Mouse (Mus musculus) MEL (cell line): Measurements from ENCODE around the gene Akr1b8. TPM values are rescaled to one million over a fixed set of nuclear protein-coding genes. Genes with fewer than 3 reads are reported as not detected.

Experiments used
- DNase-seq: peaks from one replicate; pipeline ENCODE4 v3.0.0; 2011; ENCODE audit warnings: low read depth, low spot score
- H3K27ac ChIP-seq: 2 replicates; pipeline ENCODE4 v1.5.1; 2012; ENCODE audit warnings: low read depth, mild to moderate bottlenecking, control low read depth, low read length, moderate library complexity; ENCODE audit not compliant: control insufficient read depth
- H3K27me3 ChIP-seq, 2 experiments: fragments of 150-350 bp in 1 of 2; sonication (generic) in 1 of 2; 2 replicates each; pipeline ENCODE4 v1.6.1; 2012; ENCODE audit warnings: low read length in 2 of 2, mild to moderate bottlenecking in 2 of 2, improper control_type of control experiment in 1 of 2, moderate library complexity in 1 of 2; ENCODE audit not compliant: insufficient read depth in 2 of 2, control insufficient read depth in 1 of 2
- H3K36me3 ChIP-seq, 2 experiments: 2 replicates each; pipeline ENCODE4 v1.6.1; 2012 to 2014; ENCODE audit warnings: low read length in 2 of 2, improper control_type of control experiment in 1 of 2, inconsistent platforms in 1 of 2, mild to moderate bottlenecking in 1 of 2; ENCODE audit not compliant: insufficient read depth in 2 of 2, control insufficient read depth in 1 of 2
- H3K4me1 ChIP-seq, 2 experiments: fragments of 150-350 bp in 1 of 2; sonication (generic) in 1 of 2; 2 replicates each; pipeline ENCODE4 v1.6.1; 2012; ENCODE audit warnings: low read length in 2 of 2, improper control_type of control experiment in 1 of 2, mild to moderate bottlenecking in 1 of 2; ENCODE audit not compliant: insufficient read depth in 2 of 2, control insufficient read depth in 1 of 2
- H3K4me3 ChIP-seq, 2 experiments: fragments of 150-350 bp in 1 of 2; sonication (generic) in 1 of 2; 2 replicates each; pipeline ENCODE4 v1.5.1; 2012; ENCODE audit warnings: low read depth in 2 of 2, low read length in 2 of 2, mild to moderate bottlenecking in 2 of 2, moderate library complexity in 2 of 2, control low read depth in 1 of 2, improper control_type of control experiment in 1 of 2; ENCODE audit not compliant: control insufficient read depth in 1 of 2, insufficient read depth in 1 of 2
- H3K79me2 ChIP-seq: 2 replicates; pipeline ENCODE4 v1.6.1; 2012; ENCODE audit warnings: mild to moderate bottlenecking, low read length, moderate library complexity; ENCODE audit not compliant: control insufficient read depth, poor library complexity, insufficient read depth
- H3K9ac ChIP-seq: 2 replicates; pipeline ENCODE4 v1.6.1; 2012; ENCODE audit warnings: low read depth, mild to moderate bottlenecking, control low read depth, low read length, moderate library complexity; ENCODE audit not compliant: control insufficient read depth, poor library complexity, severe bottlenecking
- H3K9me3 ChIP-seq: fragments of 150-350 bp; sonication (generic); replicated peaks from 2 replicates; pipeline ENCODE4 v1.6.1; 2012; ENCODE audit warnings: mild to moderate bottlenecking, low read length, improper control_type of control experiment, moderate library complexity; ENCODE audit not compliant: insufficient read depth
- BHLHE40 ChIP-seq: IDR thresholded peaks from 2 replicates; pipeline ENCODE4 v1.6.1; 2012; ENCODE audit warnings: low read depth, mild to moderate bottlenecking, inconsistent platforms, low read length, improper control_type of control experiment, borderline replicate concordance
- CHD1 ChIP-seq: IDR thresholded peaks from 2 replicates; pipeline ENCODE4 v1.6.1; 2012; ENCODE audit warnings: low read depth, mild to moderate bottlenecking, inconsistent platforms, low read length, improper control_type of control experiment
- CTCF ChIP-seq, 3 experiments: IDR thresholded peaks in 2 of 3; conservative IDR thresholded peaks in 1 of 3; 2 replicates each; pipeline ENCODE4 v1.5.1; 2011 to 2012; ENCODE audit warnings: low read length in 3 of 3, low read depth in 2 of 3, mild to moderate bottlenecking in 2 of 3, improper control_type of control experiment in 1 of 3, inconsistent platforms in 1 of 3, mixed read lengths in 1 of 3, moderate library complexity in 1 of 3; ENCODE audit not compliant: control insufficient read depth in 1 of 3, insufficient read depth in 1 of 3, poor library complexity in 1 of 3, severe bottlenecking in 1 of 3
- EP300 ChIP-seq, 2 experiments: IDR thresholded peaks; 2 replicates each; pipeline ENCODE4 v1.6.1; 2011; ENCODE audit warnings: improper control_type of control experiment in 2 of 2, low read length in 2 of 2, low read depth in 1 of 2, mild to moderate bottlenecking in 1 of 2
- JUND ChIP-seq: IDR thresholded peaks from 2 replicates; pipeline ENCODE4 v1.6.1; 2011; ENCODE audit warnings: low read depth, mild to moderate bottlenecking, improper control_type of control experiment, low read length
- MAX ChIP-seq: IDR thresholded peaks from 2 replicates; pipeline ENCODE4 v1.6.1; 2011; ENCODE audit warnings: low read length, improper control_type of control experiment
- MYB ChIP-seq: IDR thresholded peaks from 2 replicates; pipeline ENCODE4 v1.6.1; 2011; ENCODE audit warnings: mild to moderate bottlenecking, low read depth, low read length, improper control_type of control experiment
- NRF1 ChIP-seq: IDR thresholded peaks from 2 replicates; pipeline ENCODE4 v1.6.1; 2014; ENCODE audit warnings: low read depth, mild to moderate bottlenecking, inconsistent platforms, low read length, improper control_type of control experiment, moderate library complexity; ENCODE audit not compliant: poor library complexity, insufficient read depth, severe bottlenecking
- POLR2AphosphoS2 ChIP-seq: IDR thresholded peaks from 2 replicates; pipeline ENCODE4 v1.6.1; 2011; ENCODE audit warnings: low read length, improper control_type of control experiment
- RCOR1 ChIP-seq: IDR thresholded peaks from 2 replicates; pipeline ENCODE4 v1.6.1; 2012; ENCODE audit warnings: low read depth, mild to moderate bottlenecking, inconsistent platforms, low read length, improper control_type of control experiment
- SIN3A ChIP-seq: IDR thresholded peaks from 2 replicates; pipeline ENCODE4 v1.6.1; 2012; ENCODE audit warnings: low read length, improper control_type of control experiment, inconsistent platforms
- SMC3 ChIP-seq: IDR thresholded peaks from 2 replicates; pipeline ENCODE4 v1.6.1; 2011; ENCODE audit warnings: low read depth, low read length, improper control_type of control experiment
- TCF12 ChIP-seq: IDR thresholded peaks from 2 replicates; pipeline ENCODE4 v1.6.1; 2014; ENCODE audit warnings: low read depth, mild to moderate bottlenecking, inconsistent platforms, low read length, improper control_type of control experiment, moderate library complexity
- USF2 ChIP-seq, 2 experiments: IDR thresholded peaks; 2 replicates each; pipeline ENCODE4 v1.6.1; 2011 to 2012; ENCODE audit warnings: improper control_type of control experiment in 2 of 2, low read length in 2 of 2, borderline replicate concordance in 1 of 2, inconsistent platforms in 1 of 2, low read depth in 1 of 2, mild to moderate bottlenecking in 1 of 2; ENCODE audit not compliant: insufficient read depth in 1 of 2
- ZKSCAN1 ChIP-seq: IDR thresholded peaks from 2 replicates; pipeline ENCODE4 v1.6.1; 2012; ENCODE audit warnings: low read depth, mild to moderate bottlenecking, inconsistent platforms, low read length, improper control_type of control experiment, moderate library complexity
- ZMIZ1 ChIP-seq: IDR thresholded peaks from 2 replicates; pipeline ENCODE4 v1.6.1; 2012; ENCODE audit warnings: low read depth, mild to moderate bottlenecking, inconsistent platforms, low read length, improper control_type of control experiment, moderate library complexity
- ZNF384 ChIP-seq: IDR thresholded peaks from 2 replicates; pipeline ENCODE4 v1.6.1; 2012; ENCODE audit warnings: low read depth, mild to moderate bottlenecking, inconsistent platforms, low read length, improper control_type of control experiment
- polyA plus RNA-seq, 2 experiments: library from polyadenylated mRNA; stranded (reverse) in 1 of 2; unstranded in 1 of 2; fragments of >175 nt in 1 of 2; fragments of >200 nt in 1 of 2; gene quantifications; 2 replicates each; pipeline versions ENCODE4 v1.2.1 to v1.2.4; 2012; ENCODE audit warnings: low replicate concordance in 2 of 2, low read depth in 1 of 2; ENCODE audit not compliant: insufficient read length in 2 of 2, insufficient read depth in 1 of 2, missing spikeins in 1 of 2
- total RNA-seq: library from RNA; depleted of rRNA; stranded (reverse); fragments of 300-350 nt; gene quantifications from 2 replicates; pipeline ENCODE4 v1.2.3, GENCODE M21; 2012

Akr1b8 gene
- total and polyA plus RNA-seq, 3 experiments, result not detected

DNA sequence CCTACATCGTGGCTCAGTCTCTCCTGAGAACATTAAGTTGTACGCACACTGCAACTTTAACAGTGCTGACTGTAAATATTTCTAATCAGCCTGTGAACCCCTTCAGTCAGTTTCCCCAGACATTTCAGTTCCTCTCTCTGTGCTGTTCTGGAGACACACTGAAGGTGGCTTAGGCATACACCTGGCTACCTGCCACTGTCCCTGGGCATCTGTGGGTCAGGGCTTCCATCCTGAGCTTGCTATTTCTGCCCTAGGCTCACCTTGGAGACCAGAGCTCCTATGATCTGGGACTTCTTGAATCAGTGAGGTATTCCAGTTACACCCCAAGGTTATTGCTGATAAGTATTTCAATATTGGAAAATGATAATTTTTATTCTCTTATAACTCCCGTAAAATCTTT is 1.5 kb upstream of the Akr1b8 start:
- H3K4me1 ChIP-seq, result no peaks in the 10 kb centered on the region
- no peak for DNase-seq
- H3K36me3 ChIP-seq, result no peaks in the 10 kb centered on the region
- H3K27ac ChIP-seq, result no peak overlapping the region
- no peak for TF ChIP-seq CTCF (IDR thresholded peaks at IDR 0.05 in 2 of 3, conservative IDR thresholded peaks at IDR 0.05 in 1 of 3; ENCODE audit: control insufficient read depth in 1 of 3, insufficient read depth in 1 of 3, low read depth in 2 of 3, low read length in 3 of 3, poor library complexity in 1 of 3, severe bottlenecking in 1 of 3)
- no peak for TF ChIP-seq SIN3A
- no peak for TF ChIP-seq BHLHE40
- TF ChIP-seq MYB, result no peak
- no peak for TF ChIP-seq SMC3
- no peak for TF ChIP-seq ZKSCAN1
- no peak for TF ChIP-seq TCF12
- no peak for TF ChIP-seq JUND
- TF ChIP-seq MAX, result no peak
- TF ChIP-seq CHD1, result no peak
- H3K27me3 ChIP-seq, result peaks cover 3 to 6% of the 10 kb centered on the region in 2 experiments; a peak in 3 of 4 replicates
- no peaks in the 10 kb centered on the region for H3K79me2 ChIP-seq
- H3K4me3 ChIP-seq, result no peak overlapping the region
- H3K9me3 ChIP-seq, result no peaks in the 10 kb centered on the region
- H3K9ac ChIP-seq, result no peak overlapping the region

GRCm38 (mm10) chr6:34354354-34355348 is 732 bp downstream of the Akr1b8 start:
- no peak for TF ChIP-seq CHD1
- no peak for TF ChIP-seq MYB
- TF ChIP-seq RCOR1, result no peak
- no peak for TF ChIP-seq EP300 (IDR thresholded peaks at IDR 0.05; ENCODE audit: low read depth in 1 of 2, low read length in 2 of 2)
- no peak for TF ChIP-seq ZNF384
- TF ChIP-seq POLR2AphosphoS2, result no peak
- no peak for TF ChIP-seq SIN3A
- no peak for TF ChIP-seq USF2 (IDR thresholded peaks at IDR 0.05; ENCODE audit: borderline replicate concordance in 1 of 2, insufficient read depth in 1 of 2, low read depth in 1 of 2, low read length in 2 of 2)
- no peak for TF ChIP-seq ZMIZ1
- no peak for TF ChIP-seq NRF1
- Histone ChIP-seq H3K4me1 (no peaks in the 10 kb centered on the region), H3K27ac (no peak overlapping the region), H3K79me2 (no peaks in the 10 kb centered on the region), H3K4me3 (no peak overlapping the region), H3K9me3 (no peaks in the 10 kb centered on the region), H3K36me3 (no peaks in the 10 kb centered on the region), H3K9ac (no peak overlapping the region), H3K27me3 (peaks cover 3 to 4% of the 10 kb centered on the region in 2 experiments; a peak in 3 of 4 replicates)
- no peak for DNase-seq
